Mouse (Mus musculus) G1E (cell line): ENCODE measurements around the gene Coro1b. TPM values are rescaled to one million over a fixed set of nuclear protein-coding genes. Genes with fewer than 3 reads are reported as not detected.
A peak's percentile ranks its signal among the peaks of the same experiment; 100 is the strongest.
"Not testable (repeated sequence)": the region's sequence is repeated elsewhere in the genome, so short reads cannot be mapped to it uniquely, and the experiment has no call there.

Experiments
- ATAC-seq: 2 replicates; pipeline ENCODE4 v1.8.0; 2016; ENCODE audit warnings: mild to moderate bottlenecking; ENCODE audit not compliant: insufficient number of reproducible peaks, poor library complexity, low FRiP score, severe bottlenecking; ENCODE audit errors: extremely low read depth
- DNase-seq: peaks from one replicate; pipeline ENCODE4 v3.0.0; 2012; ENCODE audit warnings: low spot score
- H3K27me3 ChIP-seq: 2 replicates; pipeline ENCODE4 v1.6.1; 2012; ENCODE audit warnings: mild to moderate bottlenecking, low read length, inconsistent platforms; ENCODE audit not compliant: insufficient read depth
- H3K36me3 ChIP-seq: replicated peaks from 2 replicates; pipeline ENCODE3; 2012; ENCODE audit warnings: mild to moderate bottlenecking, inconsistent platforms
- H3K4me1 ChIP-seq: 2 replicates; pipeline ENCODE4 v1.6.1; 2012; ENCODE audit warnings: low read depth, low read length, inconsistent platforms, mixed read lengths; ENCODE audit not compliant: insufficient read depth
- H3K4me3 ChIP-seq: 2 replicates; pipeline ENCODE4 v1.5.1; 2012; ENCODE audit warnings: low read depth, mild to moderate bottlenecking, inconsistent platforms, low read length, moderate library complexity, mixed read lengths
- H3K9me3 ChIP-seq: replicated peaks from 2 replicates; pipeline ENCODE4 v1.6.1; 2012; ENCODE audit warnings: inconsistent platforms
- CTCF ChIP-seq: IDR thresholded peaks from 2 replicates; pipeline ENCODE4 v1.5.1; 2012; ENCODE audit warnings: low read depth, low read length, inconsistent platforms, mixed read lengths
- GATA1 ChIP-seq: IDR thresholded peaks from 2 replicates; pipeline ENCODE4 v1.6.1; 2012; ENCODE audit warnings: borderline replicate concordance, low read length, inconsistent platforms, mixed read lengths
- GATA2 ChIP-seq: IDR thresholded peaks from 2 replicates; pipeline ENCODE4 v1.6.1; 2012; ENCODE audit warnings: low read depth, low read length, inconsistent platforms, borderline replicate concordance
- POLR2AphosphoS5 ChIP-seq: IDR thresholded peaks from 2 replicates; pipeline ENCODE4 v1.6.1; 2012; ENCODE audit warnings: low read depth, low read length, inconsistent platforms; ENCODE audit not compliant: insufficient replicate concordance
- TAL1 ChIP-seq: conservative IDR thresholded peaks from 2 replicates; pipeline ENCODE4 v1.6.1; 2012; ENCODE audit warnings: low read depth, low read length, inconsistent platforms, mixed read lengths
- polyA plus RNA-seq: library from polyadenylated mRNA; stranded (reverse); fragments of >175 nt; gene quantifications from 2 replicates; pipeline ENCODE4 v1.2.3, GENCODE M21; 2012
- total RNA-seq, 2 experiments: library from RNA; stranded (forward) in 1 of 2; stranded (reverse) in 1 of 2; fragments of 200-1000 nt in 1 of 2; fragments of >200 nt in 1 of 2; fragmentation: Nextera tagmentation in 1 of 2; gene quantifications; 2 replicates each; pipeline ENCODE4 v1.2.3; 2014 to 2017

The Coro1b gene
- total and polyA plus RNA-seq, 3 experiments = 134 to 325 (median 157) TPM

- DNase-seq (no peak), ATAC-seq (no peak)
- no peak for TF ChIP-seq TAL1
- no peak for TF ChIP-seq GATA2
- Histone ChIP-seq H3K4me3 (no peak overlapping the region), H3K4me1 (peaks cover 62% of the 10 kb centered on the region), H3K27me3 (no peaks in the 10 kb centered on the region), H3K9me3 (no peaks in the 10 kb centered on the region), H3K36me3 (peaks cover 72% of the 10 kb centered on the region)
These were observed 31.4 kb upstream of the Coro1b start for GRCm38 (mm10) chr19:4117006-4117405.

- no peak for TF ChIP-seq CTCF
- TF ChIP-seq TAL1 = no peak
- TF ChIP-seq GATA1 = no peak
- no peak for TF ChIP-seq POLR2AphosphoS5
- TF ChIP-seq GATA2 = no peak
- Histone ChIP-seq H3K27me3 (no peaks in the 10 kb centered on the region), H3K9me3 (no peaks in the 10 kb centered on the region), H3K4me3 (no peak overlapping the region), H3K36me3 (peaks cover 58% of the 10 kb centered on the region), H3K4me1 (peaks cover 64% of the 10 kb centered on the region)
- ATAC-seq (no peak), DNase-seq (no peak)
These were observed 30.1 kb upstream of the Coro1b start for GRCm38 (mm10) chr19:4118350-4118749.

- DNase-seq = no peak
- Histone ChIP-seq H3K4me1 (peaks cover 64% of the 10 kb centered on the region), H3K9me3 (no peaks in the 10 kb centered on the region), H3K27me3 (no peaks in the 10 kb centered on the region), H3K36me3 (peaks cover 45% of the 10 kb centered on the region), H3K4me3 (peak overlapping the region; percentile 73; the same call in 1 of the 2 replicates)
- TF ChIP-seq TAL1 (no peak), CTCF (no peak), POLR2AphosphoS5 (no peak), GATA2 (no peak), GATA1 (no peak)
- no peak for ATAC-seq
These were observed 28.5 kb upstream of the Coro1b start for GRCm38 (mm10) chr19:4119716-4120487.

GRCm38 (mm10) chr19:4120496-4120895 lies 27.9 kb upstream of the Coro1b start:
- Histone ChIP-seq H3K9me3 (no peaks in the 10 kb centered on the region), H3K27me3 (no peaks in the 10 kb centered on the region), H3K4me3 (peak overlapping the region; percentile 73; the same call in 1 of the 2 replicates), H3K36me3 (peaks cover 39% of the 10 kb centered on the region), H3K4me1 (peaks cover 64% of the 10 kb centered on the region)
- DNase-seq = no peak
- ATAC-seq = no peak
- TF ChIP-seq TAL1 = no peak
- TF ChIP-seq CTCF = no peak
- no peak for TF ChIP-seq POLR2AphosphoS5
- no peak for TF ChIP-seq GATA1

GRCm38 (mm10) chr19:4121097-4121805 lies 27.2 kb upstream of the Coro1b start:
- Histone ChIP-seq H3K4me3 (peak overlapping the region; percentile 73), H3K9me3 (no peaks in the 10 kb centered on the region), H3K4me1 (peaks cover 66% of the 10 kb centered on the region), H3K27me3 (no peaks in the 10 kb centered on the region), H3K36me3 (peaks cover 31% of the 10 kb centered on the region)
- TF ChIP-seq GATA1 = no peak
- TF ChIP-seq TAL1 = no peak
- no peak for TF ChIP-seq POLR2AphosphoS5
- TF ChIP-seq CTCF = no peak
- TF ChIP-seq GATA2 = no peak
- DNase-seq (peak; percentile 80), ATAC-seq (peak; percentile 73)

- not testable (repeated sequence) for H3K4me3 ChIP-seq, ATAC-seq, H3K9me3 ChIP-seq, H3K27me3 ChIP-seq, DNase-seq
- Histone ChIP-seq H3K36me3 (peaks cover 26% of the 10 kb centered on the region), H3K4me1 (peaks cover 72% of the 10 kb centered on the region)
These were observed 26.5 kb upstream of the Coro1b start for GRCm38 (mm10) chr19:4121896-4122295.
